Mouse (Mus musculus) liver, adult (tissue): ENCODE data around the gene Rap2a.
A peak's percentile ranks its signal among the peaks of the same experiment; 100 is the strongest.

Source experiments
- GATA4 ChIP-seq: IDR thresholded peaks from 2 replicates; pipeline ENCODE4 v1.6.1; 2014; ENCODE audit warnings: mild to moderate bottlenecking, low read length; ENCODE audit not compliant: insufficient replicate concordance

Gene Rap2a

GRCm38 (mm10) chr14:120477982-120478568 lies at the start of gene Rap2a:
Gene Rap2a (plus strand): TSS chr14:120478444.
- TF ChIP-seq GATA4, result no peak

- no peak for TF ChIP-seq GATA4
These were observed 49.7 kb upstream of the Rap2a start for GRCm38 (mm10) chr14:120428497-120428896.

GRCm38 (mm10) chr14:120432773-120433172 lies 45.5 kb upstream of the Rap2a start:
- no peak for TF ChIP-seq GATA4

- no peak for TF ChIP-seq GATA4
These were observed 44.3 kb upstream of the Rap2a start for GRCm38 (mm10) chr14:120433931-120434398.

- no peak for TF ChIP-seq GATA4
These were observed 43.4 kb upstream of the Rap2a start for GRCm38 (mm10) chr14:120434831-120435230.

- no peak for TF ChIP-seq GATA4
These were observed 37.5 kb upstream of the Rap2a start for GRCm38 (mm10) chr14:120440716-120441115.

GRCm38 (mm10) chr14:120441256-120441655 lies 37.0 kb upstream of the Rap2a start:
- no peak for TF ChIP-seq GATA4

- no peak for TF ChIP-seq GATA4
These were observed 36.4 kb upstream of the Rap2a start for GRCm38 (mm10) chr14:120441836-120442235.

GRCm38 (mm10) chr14:120454221-120454620 lies 24.0 kb upstream of the Rap2a start:
- no peak for TF ChIP-seq GATA4

GRCm38 (mm10) chr14:120463938-120464727 lies 14.1 kb upstream of the Rap2a start:
- no peak for TF ChIP-seq GATA4

- no peak for TF ChIP-seq GATA4
These were observed 11.4 kb upstream of the Rap2a start for GRCm38 (mm10) chr14:120466816-120467215.

GRCm38 (mm10) chr14:120469126-120469790 lies 9.0 kb upstream of the Rap2a start:
- no peak for TF ChIP-seq GATA4

GRCm38 (mm10) chr14:120476186-120476697 lies 2.0 kb upstream of the Rap2a start:
- no peak for TF ChIP-seq GATA4

- TF ChIP-seq GATA4, result peak; percentile 30; the same call in 1 of the 2 replicates
These were observed 809 bp upstream of the Rap2a start for GRCm38 (mm10) chr14:120477288-120477981.
